Mouse (Mus musculus) lung, embryonic 15.5 days (tissue): ENCODE results near the gene Vopp1. TPM values are rescaled to one million over a fixed set of nuclear protein-coding genes. Genes with fewer than 3 reads are reported as not detected.

Experiments used
- ATAC-seq: fragments of 200-750 bp; cut with Nextera tagmentation; 2 replicates; pipeline ENCODE4 v1.8.0; 2017; ENCODE audit warnings: moderate number of reproducible peaks, borderline replicate concordance; ENCODE audit not compliant: low FRiP score, low TSS enrichment; ENCODE audit errors: extremely low read depth
- H3K27ac ChIP-seq: fragments of 300-500 bp; sonication (generic); 2 replicates; pipeline ENCODE4 v1.5.1; 2015; ENCODE audit warnings: moderate library complexity, mild to moderate bottlenecking, inconsistent platforms
- H3K27me3 ChIP-seq: fragments of 300-500 bp; sonication (generic); 2 replicates; pipeline ENCODE4 v1.6.1; 2015; ENCODE audit warnings: inconsistent platforms
- H3K36me3 ChIP-seq: fragments of 300-500 bp; sonication (generic); 2 replicates; pipeline ENCODE4 v1.6.1; 2015; ENCODE audit warnings: inconsistent platforms
- H3K4me1 ChIP-seq: fragments of 300-500 bp; sonication (generic); 2 replicates; pipeline ENCODE4 v1.6.1; 2015; ENCODE audit warnings: inconsistent platforms
- H3K4me2 ChIP-seq: fragments of 300-500 bp; sonication (generic); 2 replicates; pipeline ENCODE4 v1.6.1; 2015; ENCODE audit warnings: inconsistent platforms, mild to moderate bottlenecking, moderate library complexity
- H3K4me3 ChIP-seq: fragments of 300-500 bp; sonication (generic); 2 replicates; pipeline ENCODE4 v1.5.1; 2015; ENCODE audit warnings: mild to moderate bottlenecking, inconsistent platforms
- H3K9ac ChIP-seq: fragments of 300-500 bp; sonication (generic); 2 replicates; pipeline ENCODE4 v1.6.1; 2015; ENCODE audit warnings: inconsistent platforms
- H3K9me3 ChIP-seq: fragments of 300-500 bp; sonication (generic); 2 replicates; pipeline ENCODE4 v1.6.1; 2016; ENCODE audit warnings: inconsistent platforms
- WGBS: fragments of 180-500 bp; shearing (Covaris S2); methylation state at CpG from one replicate; pipeline ENCODE4 v1.1.7; 2015; 5-methylcytosine and 5-hydroxymethylcytosine counted together
- polyA plus RNA-seq: library from polyadenylated mRNA; unstranded; fragments of >200 nt; fragmentation: Nextera tagmentation; extraction: Ambion mirVana; gene quantifications from 2 replicates; pipeline ENCODE4 v1.2.1, GENCODE M21; 2015

Gene Vopp1
- polyA plus RNA-seq, 1 experiment from 2014 or later = 35.9 TPM

GRCm38 (mm10) chr6:57780359-57780758 is 44.6 kb downstream of the Vopp1 start:
- no peak overlapping the region for H3K4me3 ChIP-seq
- H3K9me3 ChIP-seq = no peaks in the 10 kb centered on the region
- no peak overlapping the region for H3K4me2 ChIP-seq
- ATAC-seq = no peak
- no peak overlapping the region for H3K9ac ChIP-seq
- no peaks in the 10 kb centered on the region for H3K4me1 ChIP-seq
- no peak overlapping the region for H3K27ac ChIP-seq
- H3K36me3 ChIP-seq = 0 out of 2 replicates have a peak, but pooled peaks cover 2% of the 10 kb centered on the region
- H3K27me3 ChIP-seq = no peaks in the 10 kb centered on the region
- WGBS = 69% methylated on average over 3 of the region's 3 CpGs

GRCm38 (mm10) chr6:57773792-57774191 is 51.2 kb downstream of the Vopp1 start:
- Histone ChIP-seq H3K4me2 (no peak overlapping the region), H3K36me3 (0 out of 2 replicates have a peak, but pooled peaks cover 8% of the 10 kb centered on the region), H3K9me3 (no peaks in the 10 kb centered on the region), H3K4me1 (no peaks in the 10 kb centered on the region), H3K27ac (no peak overlapping the region), H3K9ac (no peak overlapping the region), H3K27me3 (no peaks in the 10 kb centered on the region), H3K4me3 (no peak overlapping the region)
- no peak for ATAC-seq
- 92% methylated on average over 1 of the region's 1 CpGs for WGBS

DNA sequence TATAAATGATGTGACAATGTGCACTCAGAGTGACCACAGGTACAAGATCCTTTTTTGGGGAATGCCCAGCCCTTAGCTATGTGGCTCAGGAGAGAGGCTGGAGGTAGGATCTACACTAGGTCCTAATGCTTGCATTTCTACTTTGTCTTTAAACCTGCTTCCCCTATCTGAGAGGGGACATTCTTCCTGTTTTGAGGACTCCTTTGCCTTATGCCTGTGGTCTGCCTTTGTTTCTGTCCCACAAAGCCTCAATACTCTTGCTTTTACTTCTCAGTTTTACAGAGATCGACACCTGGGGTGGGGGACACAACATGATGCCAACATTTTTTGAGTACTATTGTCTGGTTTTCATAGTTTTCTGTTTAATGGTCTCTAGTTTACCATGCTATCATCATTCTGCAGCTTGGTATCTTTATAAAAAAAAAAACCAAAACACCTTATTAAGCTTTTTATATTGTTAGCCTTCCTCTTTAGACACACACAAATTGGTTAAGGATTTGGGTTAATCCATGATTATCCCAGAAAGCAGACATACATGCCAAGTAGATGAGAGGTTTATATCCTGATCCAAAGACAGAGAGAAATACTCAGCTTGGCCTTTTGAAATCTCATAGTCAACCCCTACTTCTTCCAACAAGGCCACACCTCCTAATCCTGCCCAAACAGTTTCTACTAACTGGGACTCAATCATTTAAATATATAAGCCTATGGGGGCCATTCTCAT is 54.3 kb downstream of the Vopp1 start:
- 0 out of 2 replicates have a peak, but pooled peaks cover 5% of the 10 kb centered on the region for H3K4me1 ChIP-seq
- no peak overlapping the region for H3K27ac ChIP-seq
- H3K4me3 ChIP-seq = no peak overlapping the region
- H3K9me3 ChIP-seq = no peaks in the 10 kb centered on the region
- no peak overlapping the region for H3K9ac ChIP-seq
- H3K27me3 ChIP-seq = no peaks in the 10 kb centered on the region
- no peak overlapping the region for H3K4me2 ChIP-seq
- WGBS = 87% methylated on average over 1 of the region's 1 CpGs
- 0 out of 2 replicates have a peak, but pooled peaks cover 5% of the 10 kb centered on the region for H3K36me3 ChIP-seq
- ATAC-seq = no peak

GRCm38 (mm10) chr6:57768948-57769525 is 55.9 kb downstream of the Vopp1 start:
- H3K9ac ChIP-seq = no peak overlapping the region
- H3K9me3 ChIP-seq = no peaks in the 10 kb centered on the region
- no peak overlapping the region for H3K4me3 ChIP-seq
- WGBS = 68% methylated on average over 7 of the region's 7 CpGs
- H3K4me1 ChIP-seq = 0 out of 2 replicates have a peak, but pooled peaks cover 5% of the 10 kb centered on the region
- H3K36me3 ChIP-seq = 0 out of 2 replicates have a peak, but pooled peaks cover 5% of the 10 kb centered on the region
- no peak overlapping the region for H3K27ac ChIP-seq
- no peak overlapping the region for H3K4me2 ChIP-seq
- ATAC-seq = no peak
- H3K27me3 ChIP-seq = no peaks in the 10 kb centered on the region

GRCm38 (mm10) chr6:57767112-57767868 is 57.7 kb downstream of the Vopp1 start:
- no peak overlapping the region for H3K27ac ChIP-seq
- H3K4me2 ChIP-seq = no peak overlapping the region
- peak; percentile 11; the same call in 1 of the 2 replicates for ATAC-seq

DNA sequence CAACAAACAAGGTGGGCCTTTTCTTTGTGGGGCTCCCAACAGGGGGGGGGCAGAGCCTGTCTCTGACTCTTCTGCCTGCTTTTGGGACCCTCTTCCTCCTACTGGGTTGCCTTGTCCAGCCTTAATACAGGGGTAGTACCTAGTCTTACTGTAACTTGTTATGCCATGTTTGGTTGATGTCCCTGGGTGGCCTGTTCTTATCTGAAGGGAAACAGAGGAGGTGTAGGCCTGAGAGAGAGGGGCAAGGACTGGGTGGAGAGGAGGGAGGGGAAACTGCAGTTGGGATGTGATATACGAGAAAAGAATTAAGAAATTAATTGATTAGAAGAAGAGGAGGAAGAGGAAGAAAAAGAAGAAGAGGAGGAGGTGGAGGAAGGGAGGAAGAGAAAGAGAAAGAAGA is 58.7 kb downstream of the Vopp1 start:
- H3K27me3 ChIP-seq = no peaks in the 10 kb centered on the region
- 0 out of 2 replicates have a peak, but pooled peaks cover 5% of the 10 kb centered on the region for H3K4me1 ChIP-seq
- no peak overlapping the region for H3K4me2 ChIP-seq
- H3K27ac ChIP-seq = no peak overlapping the region
- no peak for ATAC-seq
- no peak overlapping the region for H3K4me3 ChIP-seq
- WGBS = 86% methylated on average over 1 of the region's 1 CpGs
- H3K36me3 ChIP-seq = no peaks in the 10 kb centered on the region
- H3K9ac ChIP-seq = no peak overlapping the region
- no peaks in the 10 kb centered on the region for H3K9me3 ChIP-seq

More at GRCm38 (mm10) chr6:57767112-57767868, 57.7 kb downstream of the Vopp1 start:
- Histone ChIP-seq H3K4me1 (0 out of 2 replicates have a peak, but pooled peaks cover 5% of the 10 kb centered on the region), H3K4me3 (no peak overlapping the region), H3K27me3 (no peaks in the 10 kb centered on the region), H3K9me3 (no peaks in the 10 kb centered on the region), H3K9ac (no peak overlapping the region), H3K36me3 (no peaks in the 10 kb centered on the region)
- 37% methylated on average over 8 of the region's 8 CpGs for WGBS

GRCm38 (mm10) chr6:57765095-57765878 is 59.7 kb downstream of the Vopp1 start:
- no peak overlapping the region for H3K4me3 ChIP-seq
- no peaks in the 10 kb centered on the region for H3K27me3 ChIP-seq
- H3K4me2 ChIP-seq = no peak overlapping the region
- no peaks in the 10 kb centered on the region for H3K9me3 ChIP-seq
- WGBS = 54% methylated on average over 3 of the region's 3 CpGs
- no peak for ATAC-seq
- H3K4me1 ChIP-seq = 0 out of 2 replicates have a peak, but pooled peaks cover 5% of the 10 kb centered on the region
- no peak overlapping the region for H3K9ac ChIP-seq
- no peaks in the 10 kb centered on the region for H3K36me3 ChIP-seq
- H3K27ac ChIP-seq = no peak overlapping the region

GRCm38 (mm10) chr6:57763054-57763453 is 61.9 kb downstream of the Vopp1 start:
- no peak for ATAC-seq
- no peaks in the 10 kb centered on the region for H3K36me3 ChIP-seq
- no peak overlapping the region for H3K27ac ChIP-seq
- no peak overlapping the region for H3K4me3 ChIP-seq
- H3K27me3 ChIP-seq = no peaks in the 10 kb centered on the region
- H3K4me1 ChIP-seq = 0 out of 2 replicates have a peak, but pooled peaks cover 5% of the 10 kb centered on the region
- no peak overlapping the region for H3K4me2 ChIP-seq
- H3K9ac ChIP-seq = no peak overlapping the region
- H3K9me3 ChIP-seq = no peaks in the 10 kb centered on the region

- peaks cover 4% of the 10 kb centered on the region; the same call in 1 of the 2 replicates for H3K36me3 ChIP-seq
- 92% methylated on average over 9 of the region's 9 CpGs for WGBS
- no peak overlapping the region for H3K9ac ChIP-seq
- ATAC-seq = no peak
- H3K4me1 ChIP-seq = no peaks in the 10 kb centered on the region
- H3K27ac ChIP-seq = no peak overlapping the region
- no peaks in the 10 kb centered on the region for H3K9me3 ChIP-seq
- H3K4me3 ChIP-seq = no peak overlapping the region
- H3K27me3 ChIP-seq = no peaks in the 10 kb centered on the region
- H3K4me2 ChIP-seq = no peak overlapping the region
These were observed 70.8 kb downstream of the Vopp1 start for GRCm38 (mm10) chr6:57753962-57754759.

DNA sequence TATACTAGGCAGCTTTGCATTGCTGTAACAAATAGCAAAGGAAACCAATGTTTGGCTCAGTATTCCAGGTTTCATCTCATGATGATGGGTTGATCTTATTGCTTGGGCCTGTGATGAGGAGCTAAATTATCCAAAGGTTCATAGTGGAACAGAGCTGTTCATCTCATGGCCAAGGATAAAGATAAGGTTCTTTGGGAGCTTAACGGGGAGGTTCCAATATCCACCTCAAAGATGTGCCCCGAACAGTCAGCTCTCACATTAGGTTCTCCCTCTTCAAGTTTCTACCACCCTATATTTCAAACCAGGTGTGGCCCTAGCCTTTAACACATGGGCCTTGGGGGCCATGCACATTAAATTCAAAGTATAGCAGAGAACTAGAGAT is 79.2 kb downstream of the Vopp1 start:
- Histone ChIP-seq H3K27me3 (no peaks in the 10 kb centered on the region), H3K9me3 (no peaks in the 10 kb centered on the region), H3K4me1 (no peaks in the 10 kb centered on the region), H3K36me3 (no peaks in the 10 kb centered on the region), H3K9ac (no peak overlapping the region), H3K27ac (no peak overlapping the region), H3K4me2 (no peak overlapping the region), H3K4me3 (no peak overlapping the region)
- no peak for ATAC-seq
- 95% methylated on average over 2 of the region's 2 CpGs for WGBS
